Mouse (Mus musculus): ENCODE results near the gene Pnpla8.

- TF ChIP-seq CTCF (conservative IDR thresholded peaks at IDR 0.05; ENCODE audit: low read length): no peak
- TF ChIP-seq NANOG (IDR thresholded peaks at IDR 0.05; ENCODE audit: borderline replicate concordance, low read length): no peak
- TF ChIP-seq POU5F1 (IDR thresholded peaks at IDR 0.05; ENCODE audit: borderline replicate concordance, low read length): no peak
Observed at GRCm38 (mm10) chr12:44269311-44269831, 48.2 kb downstream of the Pnpla8 start.

Data from E14TG2a.4 (cell line).